Mouse (Mus musculus) liver, embryonic 14.5 days (tissue): ENCODE results near the gene 1700021F05Rik.

Experiments
- CTCF ChIP-seq: IDR thresholded peaks from 2 replicates; pipeline ENCODE4 v1.5.1; 2016; ENCODE audit warnings: antibody characterized with exemption, low read depth, control low read depth
- EP300 ChIP-seq: IDR thresholded peaks from 2 replicates; pipeline ENCODE4 v1.6.1; 2016; ENCODE audit warnings: antibody characterized with exemption, low read depth

DNA sequence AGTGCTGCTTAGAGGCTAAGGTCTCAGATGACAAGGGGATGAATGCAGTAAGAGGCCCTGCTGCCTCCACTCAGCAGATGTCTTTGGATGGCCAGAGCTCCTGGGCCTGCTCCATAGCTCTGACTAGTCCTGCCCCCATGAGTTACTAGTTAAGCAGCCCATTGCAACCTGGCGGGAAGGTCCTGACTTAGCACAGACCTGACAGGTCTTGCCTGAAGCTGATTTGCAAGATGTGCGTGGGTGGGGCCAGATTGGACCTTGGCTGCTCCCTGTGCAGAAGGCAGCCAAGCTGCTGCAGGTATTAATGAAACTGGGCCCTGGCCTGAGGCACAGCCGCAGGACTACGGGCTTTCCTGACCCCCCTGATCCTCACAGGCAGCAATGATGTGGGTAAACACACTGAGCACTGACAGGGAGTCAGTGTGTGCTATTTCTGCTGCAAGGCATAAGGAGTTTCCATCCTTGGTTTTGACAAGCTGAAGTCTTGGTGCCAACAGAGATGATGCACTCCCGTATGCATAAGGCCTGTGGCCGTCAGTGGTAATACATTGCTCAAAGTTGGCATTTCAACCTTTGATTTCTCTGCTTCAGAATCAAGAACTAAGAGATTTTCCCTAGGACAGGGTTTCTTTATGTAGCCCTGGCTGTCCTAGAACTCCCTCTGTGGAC lies 23.7 kb downstream of the 1700021F05Rik start:
- no peak for TF ChIP-seq EP300
- no peak for TF ChIP-seq CTCF
